Mouse (Mus musculus): ENCODE measurements around the gene Chad. TPM values are rescaled to one million over a fixed set of nuclear protein-coding genes. Genes with fewer than 3 reads are reported as not detected.

The Chad gene
- polyA plus RNA-seq, 1 experiment, result 0.10 TPM

DNA sequence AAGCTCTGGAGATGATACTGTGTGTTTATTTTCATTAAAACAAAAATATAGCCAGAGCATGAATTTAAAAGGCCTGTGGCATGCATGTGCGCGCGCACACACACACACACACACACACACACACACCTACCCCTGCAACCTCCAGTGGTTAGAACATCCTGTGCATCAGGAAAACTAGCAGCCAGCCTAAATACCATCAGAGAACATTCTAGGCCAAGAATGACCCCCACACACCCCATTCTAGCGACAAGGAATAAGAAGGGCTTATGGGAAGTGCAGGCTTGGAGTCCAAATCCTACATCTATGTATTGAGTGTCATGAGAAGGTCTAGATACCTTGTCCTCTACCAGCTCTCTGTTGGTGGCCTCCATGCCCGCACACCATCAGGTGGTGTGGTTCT, 1.5 kb upstream of the Chad start:
- Histone ChIP-seq H3K27me3 (ENCODE audit: control insufficient read depth, insufficient read depth, insufficient read length) (no peaks in the 10 kb centered on the region), H3K79me2 (ENCODE audit: control insufficient read depth, insufficient read depth) (no peaks in the 10 kb centered on the region), H3K36me3 (ENCODE audit: control insufficient read depth, insufficient read depth) (no peaks in the 10 kb centered on the region), H3K4me3 (no peak overlapping the region), H3ac (ENCODE audit: control insufficient read depth, insufficient read length) (no peak overlapping the region), H3K4me2 (ENCODE audit: low read depth) (no peak overlapping the region)
- TF ChIP-seq REST (IDR thresholded peaks at IDR 0.05; ENCODE audit: insufficient read depth, insufficient read length) (no peak), MAX (IDR thresholded peaks at IDR 0.05; ENCODE audit: low read depth) (no peak), MYOD1 (IDR thresholded peaks at IDR 0.05; ENCODE audit: control insufficient read depth in 1 of 3, insufficient read length in 2 of 3, low read depth in 2 of 3) (no peak), SRF (IDR thresholded peaks at IDR 0.05; ENCODE audit: control insufficient read depth, insufficient read length, low read depth) (no peak), POLR2A (IDR thresholded peaks at IDR 0.05; ENCODE audit: insufficient read length, low read depth) (no peak), TCF3 (IDR thresholded peaks at IDR 0.05; ENCODE audit: insufficient read length, low read depth) (no peak), USF1 (IDR thresholded peaks at IDR 0.05; ENCODE audit: low read depth) (no peak), E2F4 (IDR thresholded peaks at IDR 0.05; ENCODE audit: insufficient read depth) (no peak), CEBPB (IDR thresholded peaks at IDR 0.05; ENCODE audit: insufficient read depth, poor library complexity, severe bottlenecking) (no peak), TCF12 (IDR thresholded peaks at IDR 0.05; ENCODE audit: insufficient read depth, poor library complexity, severe bottlenecking) (no peak)

DNA sequence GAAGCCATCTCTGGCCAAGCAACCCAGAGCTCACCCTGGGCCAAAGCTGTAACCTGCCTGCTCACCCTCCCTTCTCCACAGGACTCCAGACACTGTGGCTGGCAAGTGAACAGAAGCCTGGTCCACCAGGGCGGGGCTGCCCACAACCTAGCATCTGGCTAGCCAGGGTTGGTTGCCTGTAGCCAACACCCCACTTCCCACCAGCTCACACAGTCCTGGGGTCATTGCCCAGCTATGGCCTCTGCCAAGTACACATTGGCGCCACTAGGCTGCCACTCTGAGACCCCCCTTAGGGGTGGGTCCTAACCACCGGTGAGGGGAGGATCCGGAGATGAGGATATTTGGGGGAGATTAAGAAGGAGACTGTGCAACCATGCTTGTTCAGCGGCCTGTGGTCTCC, 1.0 kb upstream of the Chad start:
- Histone ChIP-seq H3K27me3 (ENCODE audit: control insufficient read depth, insufficient read depth, insufficient read length) (no peaks in the 10 kb centered on the region), H3K4me3 (no peak overlapping the region), H3K36me3 (ENCODE audit: control insufficient read depth, insufficient read depth) (no peaks in the 10 kb centered on the region), H3K79me2 (ENCODE audit: control insufficient read depth, insufficient read depth) (no peaks in the 10 kb centered on the region), H3ac (ENCODE audit: control insufficient read depth, insufficient read length) (no peak overlapping the region), H3K4me2 (ENCODE audit: low read depth) (no peak overlapping the region)
- TF ChIP-seq MAX (IDR thresholded peaks at IDR 0.05; ENCODE audit: low read depth) (no peak), USF1 (IDR thresholded peaks at IDR 0.05; ENCODE audit: low read depth) (no peak), POLR2AphosphoS2 (IDR thresholded peaks at IDR 0.05; ENCODE audit: insufficient read length, low read depth) (no peak), MYOD1 (IDR thresholded peaks at IDR 0.05; ENCODE audit: control insufficient read depth in 1 of 3, insufficient read length in 2 of 3, low read depth in 2 of 3) (peak in 1 of 3 experiments; percentile 30), MYOG (IDR thresholded peaks at IDR 0.05; ENCODE audit: control insufficient read depth in 1 of 3, insufficient read depth in 1 of 3, insufficient read length in 2 of 3, low read depth in 2 of 3) (peak in 1 of 3 experiments; percentile 35), SRF (IDR thresholded peaks at IDR 0.05; ENCODE audit: control insufficient read depth, insufficient read length, low read depth) (no peak)

DNA sequence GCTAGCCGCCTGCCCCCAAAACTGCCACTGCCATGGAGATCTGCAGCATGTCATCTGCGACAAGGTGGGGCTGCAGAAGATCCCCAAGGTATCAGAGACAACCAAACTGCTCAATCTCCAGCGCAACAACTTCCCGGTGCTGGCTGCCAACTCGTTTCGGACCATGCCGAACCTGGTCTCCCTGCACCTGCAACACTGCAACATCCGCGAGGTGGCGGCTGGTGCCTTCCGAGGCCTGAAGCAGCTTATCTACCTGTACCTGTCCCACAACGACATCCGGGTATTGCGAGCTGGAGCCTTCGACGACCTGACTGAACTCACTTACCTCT, 268 bp downstream of the Chad start:
- Histone ChIP-seq H3K4me2 (ENCODE audit: low read depth) (no peak overlapping the region), H3K27me3 (ENCODE audit: control insufficient read depth, insufficient read depth, insufficient read length) (no peaks in the 10 kb centered on the region), H3K36me3 (ENCODE audit: control insufficient read depth, insufficient read depth) (no peaks in the 10 kb centered on the region), H3K79me2 (ENCODE audit: control insufficient read depth, insufficient read depth) (no peaks in the 10 kb centered on the region), H3ac (ENCODE audit: control insufficient read depth, insufficient read length) (no peak overlapping the region), H3K4me3 (no peak overlapping the region)
- TF ChIP-seq MYOG (IDR thresholded peaks at IDR 0.05; ENCODE audit: control insufficient read depth in 1 of 3, insufficient read depth in 1 of 3, insufficient read length in 2 of 3, low read depth in 2 of 3) (no peak), E2F4 (IDR thresholded peaks at IDR 0.05; ENCODE audit: insufficient read depth) (no peak), REST (IDR thresholded peaks at IDR 0.05; ENCODE audit: insufficient read depth, insufficient read length) (no peak), MYOD1 (IDR thresholded peaks at IDR 0.05; ENCODE audit: control insufficient read depth in 1 of 3, insufficient read length in 2 of 3, low read depth in 2 of 3) (no peak), POLR2A (IDR thresholded peaks at IDR 0.05; ENCODE audit: insufficient read length, low read depth) (no peak)

DNA sequence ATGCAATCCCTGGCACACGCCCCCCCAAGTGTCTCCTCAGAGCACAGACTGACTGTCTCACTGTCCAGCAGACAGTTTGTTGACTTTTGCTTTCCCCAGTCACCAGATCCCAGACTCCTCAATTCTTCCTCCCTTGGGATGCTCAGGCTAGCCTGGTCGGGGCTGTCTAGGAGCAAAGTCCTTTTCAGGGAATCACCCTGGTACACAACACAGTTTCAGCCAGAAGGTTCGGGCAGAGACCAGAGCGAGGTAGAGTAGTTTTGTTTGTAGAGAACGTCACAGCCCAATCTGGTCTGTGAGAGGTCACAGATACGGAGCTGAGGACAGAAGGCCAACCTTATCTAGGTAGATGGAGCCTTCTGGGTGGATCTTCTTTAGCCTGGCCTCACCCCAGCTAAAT, 1.7 kb downstream of the Chad start:
- TF ChIP-seq MYOG (IDR thresholded peaks at IDR 0.05; ENCODE audit: control insufficient read depth in 1 of 3, insufficient read depth in 1 of 3, insufficient read length in 2 of 3, low read depth in 2 of 3) (no peak), POLR2AphosphoS2 (IDR thresholded peaks at IDR 0.05; ENCODE audit: insufficient read length, low read depth) (no peak), MAX (IDR thresholded peaks at IDR 0.05; ENCODE audit: low read depth) (no peak), POLR2A (IDR thresholded peaks at IDR 0.05; ENCODE audit: insufficient read length, low read depth) (no peak), MYOD1 (IDR thresholded peaks at IDR 0.05; ENCODE audit: control insufficient read depth in 1 of 3, insufficient read length in 2 of 3, low read depth in 2 of 3) (no peak), E2F4 (IDR thresholded peaks at IDR 0.05; ENCODE audit: insufficient read depth) (no peak), SRF (IDR thresholded peaks at IDR 0.05; ENCODE audit: control insufficient read depth, insufficient read length, low read depth) (no peak), TCF3 (IDR thresholded peaks at IDR 0.05; ENCODE audit: insufficient read length, low read depth) (no peak)
- H3K36me3 ChIP-seq (ENCODE audit: control insufficient read depth, insufficient read depth), result no peaks in the 10 kb centered on the region
- no peak overlapping the region for H3K4me2 ChIP-seq (ENCODE audit: low read depth)
- H3K79me2 ChIP-seq (ENCODE audit: control insufficient read depth, insufficient read depth), result no peaks in the 10 kb centered on the region
- H3K27me3 ChIP-seq (ENCODE audit: control insufficient read depth, insufficient read depth, insufficient read length), result no peaks in the 10 kb centered on the region
- no peak overlapping the region for H3K4me3 ChIP-seq
- H3ac ChIP-seq (ENCODE audit: control insufficient read depth, insufficient read length), result no peak overlapping the region

DNA sequence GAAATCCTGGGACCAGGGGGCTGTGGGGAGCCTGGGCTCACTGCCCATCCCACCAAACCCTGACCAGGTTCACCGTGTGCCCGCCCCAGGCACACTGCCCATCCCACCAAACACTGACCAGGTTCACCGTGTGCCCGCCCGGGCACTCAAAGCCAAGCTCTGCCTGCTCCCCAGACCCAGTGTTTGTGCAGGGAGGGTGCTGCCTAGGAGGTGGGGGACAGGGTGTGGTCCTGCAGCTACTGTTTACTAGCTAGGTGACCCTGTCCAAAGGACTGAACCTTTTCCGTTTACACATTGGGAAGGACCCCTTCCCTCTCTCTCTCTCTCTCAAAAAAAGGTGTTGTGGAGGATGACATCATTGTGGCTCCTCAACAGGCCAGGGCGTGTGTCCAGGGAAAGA, 2.5 kb downstream of the Chad start:
- Histone ChIP-seq H3K4me2 (ENCODE audit: low read depth) (no peak overlapping the region), H3K4me3 (no peak overlapping the region), H3K79me2 (ENCODE audit: control insufficient read depth, insufficient read depth) (no peaks in the 10 kb centered on the region), H3K27me3 (ENCODE audit: control insufficient read depth, insufficient read depth, insufficient read length) (no peaks in the 10 kb centered on the region), H3ac (ENCODE audit: control insufficient read depth, insufficient read length) (no peak overlapping the region), H3K36me3 (ENCODE audit: control insufficient read depth, insufficient read depth) (no peaks in the 10 kb centered on the region)
- TF ChIP-seq SRF (IDR thresholded peaks at IDR 0.05; ENCODE audit: control insufficient read depth, insufficient read length, low read depth) (no peak), POLR2AphosphoS2 (IDR thresholded peaks at IDR 0.05; ENCODE audit: insufficient read length, low read depth) (no peak), MYOD1 (IDR thresholded peaks at IDR 0.05; ENCODE audit: control insufficient read depth in 1 of 3, insufficient read length in 2 of 3, low read depth in 2 of 3) (no peak), TCF3 (IDR thresholded peaks at IDR 0.05; ENCODE audit: insufficient read length, low read depth) (no peak), POLR2A (IDR thresholded peaks at IDR 0.05; ENCODE audit: insufficient read length, low read depth) (no peak), REST (IDR thresholded peaks at IDR 0.05; ENCODE audit: insufficient read depth, insufficient read length) (no peak), E2F4 (IDR thresholded peaks at IDR 0.05; ENCODE audit: insufficient read depth) (no peak), USF1 (IDR thresholded peaks at IDR 0.05; ENCODE audit: low read depth) (no peak), CEBPB (IDR thresholded peaks at IDR 0.05; ENCODE audit: insufficient read depth, poor library complexity, severe bottlenecking) (no peak), MAX (IDR thresholded peaks at IDR 0.05; ENCODE audit: low read depth) (no peak), MYOG (IDR thresholded peaks at IDR 0.05; ENCODE audit: control insufficient read depth in 1 of 3, insufficient read depth in 1 of 3, insufficient read length in 2 of 3, low read depth in 2 of 3) (no peak), TCF12 (IDR thresholded peaks at IDR 0.05; ENCODE audit: insufficient read depth, poor library complexity, severe bottlenecking) (no peak)

Measured in myocyte (in vitro differentiated cells).